Mouse (Mus musculus): ENCODE results near the gene Dydc1.

The Dydc1 gene

DNA sequence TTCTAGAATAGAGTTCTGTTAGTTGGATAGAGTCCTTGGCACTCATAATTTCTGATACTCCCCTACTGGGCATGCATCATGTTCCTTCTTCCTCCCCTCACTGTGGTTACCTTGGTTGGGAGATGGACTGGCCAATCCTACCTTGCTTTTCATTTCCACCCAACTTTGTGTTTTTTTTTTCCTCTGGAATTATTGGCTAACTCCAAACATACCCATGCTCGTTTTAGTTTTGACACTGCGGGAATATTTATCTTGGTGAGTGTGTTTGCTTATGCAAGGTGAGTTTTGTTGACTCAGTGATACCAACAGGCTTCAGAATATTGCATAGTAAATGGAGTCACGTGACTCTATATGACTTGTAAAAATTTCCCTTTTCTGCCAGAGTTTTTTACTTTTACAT, 28.0 kb downstream of the Dydc1 start:
- no peak for DNase-seq

DNA sequence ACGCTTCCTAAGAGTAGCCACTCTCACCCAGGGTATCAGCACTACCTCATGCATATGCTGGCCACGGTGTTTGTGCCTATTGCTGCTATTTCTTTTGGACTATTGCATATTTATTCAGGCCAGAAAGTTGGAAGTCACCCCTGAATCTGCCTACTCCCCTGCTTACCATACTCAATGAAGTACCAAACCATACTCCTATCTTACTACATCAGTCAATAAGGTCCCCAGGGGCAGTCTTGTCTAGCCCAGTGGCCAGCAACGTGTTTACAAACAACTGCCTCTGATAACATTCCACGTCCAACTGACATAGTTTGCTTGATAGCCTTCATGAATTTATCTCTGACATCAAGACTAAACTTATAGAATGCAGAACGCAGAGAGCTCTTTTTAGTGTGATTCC, 28.5 kb downstream of the Dydc1 start:
- DNase-seq = no peak

DNA sequence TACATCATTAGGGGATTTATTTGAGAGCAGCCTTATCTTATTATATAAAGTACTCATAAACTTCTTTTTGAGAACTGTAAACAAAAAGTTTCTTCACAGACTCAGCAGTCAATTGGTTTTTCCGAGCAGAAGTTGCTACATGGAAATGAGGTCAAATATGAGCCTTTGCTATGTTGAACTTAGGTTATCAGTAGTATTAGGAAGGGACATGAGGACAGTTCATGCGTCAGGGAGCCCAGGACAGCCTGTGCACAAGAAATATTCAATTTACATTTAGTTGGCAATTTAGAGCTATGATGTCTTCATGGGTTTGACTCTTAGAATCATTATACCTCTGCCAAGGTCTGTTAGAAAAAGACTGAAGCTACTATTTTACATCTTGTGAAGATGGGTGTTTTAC, 29.6 kb downstream of the Dydc1 start:
- DNase-seq = no peak

DNA sequence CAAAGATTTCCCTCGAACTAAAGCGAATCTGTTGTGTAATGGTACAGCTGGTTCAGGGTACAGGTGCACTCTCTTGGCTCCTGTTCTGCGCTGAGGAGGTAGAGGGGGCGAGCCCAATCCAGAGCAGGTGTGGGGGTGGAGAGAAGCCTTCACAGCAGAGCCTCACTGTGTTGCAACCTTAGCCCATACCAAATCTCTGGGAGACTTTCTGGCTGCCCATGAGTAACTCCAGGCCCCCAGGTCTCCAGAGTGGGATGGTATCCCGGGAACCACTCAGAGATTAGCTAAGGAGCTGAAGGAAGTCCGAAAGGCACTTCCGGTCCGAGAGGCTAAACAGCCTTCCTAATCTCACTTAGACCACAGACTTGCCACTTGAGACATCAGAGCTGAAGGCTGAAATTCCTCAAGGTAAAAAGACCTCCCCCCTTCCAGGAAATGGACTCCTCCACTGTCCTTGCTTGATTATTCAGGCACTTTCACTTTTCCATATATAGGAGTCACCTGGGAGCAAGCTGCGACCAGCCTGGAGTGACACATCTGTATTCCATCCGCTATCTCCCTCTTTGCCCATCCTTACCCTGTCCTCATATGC, 32.2 kb downstream of the Dydc1 start, which contains the start of gene Mat1a:
Gene Mat1a, plus strand, starts transcription at position 183 of the 592 bp plus-strand sequence.
- DNase-seq = no peak

DNA sequence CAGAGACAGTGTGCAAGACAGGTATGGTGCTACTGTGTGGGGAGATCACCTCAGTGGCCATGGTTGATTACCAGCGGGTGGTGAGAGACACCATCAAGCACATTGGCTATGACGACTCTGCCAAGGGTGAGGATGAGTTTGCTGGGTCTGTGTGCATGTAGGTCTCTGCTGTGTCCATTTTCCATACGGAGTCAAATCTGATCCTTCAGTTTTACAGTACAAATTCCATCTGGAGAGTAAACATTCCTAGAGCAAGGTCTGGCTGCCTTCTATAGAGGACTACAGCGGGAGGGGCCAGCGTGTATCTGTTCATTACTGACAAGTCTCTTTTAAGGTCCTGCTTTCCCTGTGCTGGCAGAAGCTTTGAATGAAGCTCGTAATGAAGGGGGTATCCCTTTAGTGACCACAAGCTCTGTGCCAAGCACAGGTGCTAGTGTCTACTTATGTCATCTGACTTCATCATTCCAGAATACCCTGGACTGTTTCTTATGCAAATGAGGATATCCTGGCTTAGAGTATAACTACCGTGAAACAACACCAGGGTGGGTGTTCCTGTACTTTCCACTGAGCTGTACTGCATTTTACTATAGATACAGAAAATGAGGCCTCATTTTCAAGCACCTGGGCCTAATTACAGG, 38.4 kb downstream of the Dydc1 start:
- no peak for DNase-seq

DNA sequence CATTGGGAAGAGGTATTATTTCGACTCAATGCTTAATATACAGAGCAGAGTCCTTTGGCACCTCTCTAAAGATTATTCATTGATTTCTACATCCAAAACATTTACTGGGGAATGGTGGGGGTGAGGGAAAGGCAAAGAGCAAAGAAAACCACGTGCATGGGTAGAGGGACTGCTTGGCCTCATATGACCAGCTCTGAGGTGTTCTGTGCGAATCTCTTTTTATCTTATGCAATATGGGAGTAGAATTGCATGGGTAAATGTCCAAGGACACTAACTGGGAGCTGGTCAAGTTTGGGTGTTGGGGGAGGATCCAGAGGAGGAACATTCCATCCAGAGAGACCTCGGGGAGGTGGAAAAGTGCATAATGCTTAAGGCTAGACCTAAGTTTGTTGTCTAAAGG, 40.2 kb downstream of the Dydc1 start:
- DNase-seq = no peak

DNA sequence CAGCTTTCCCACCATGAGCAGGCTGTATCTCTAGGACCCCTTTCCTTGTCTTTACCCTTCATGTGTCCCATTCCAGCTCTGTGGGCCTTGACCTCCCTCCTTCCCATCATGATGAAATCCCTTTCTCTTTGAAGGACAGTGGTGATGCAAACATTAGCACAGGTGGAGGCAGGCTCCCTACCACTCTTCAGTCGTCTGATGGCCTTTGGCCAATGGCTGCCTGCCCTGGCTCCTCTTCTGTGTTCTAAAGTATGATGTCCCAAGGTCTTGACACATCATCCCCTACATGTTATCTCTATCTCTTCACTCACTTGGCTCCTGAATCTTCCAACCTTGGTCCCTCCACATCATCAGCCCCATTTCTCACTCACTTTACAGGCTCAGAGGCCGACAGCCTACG, 43.6 kb downstream of the Dydc1 start:
- DNase-seq = no peak

DNA sequence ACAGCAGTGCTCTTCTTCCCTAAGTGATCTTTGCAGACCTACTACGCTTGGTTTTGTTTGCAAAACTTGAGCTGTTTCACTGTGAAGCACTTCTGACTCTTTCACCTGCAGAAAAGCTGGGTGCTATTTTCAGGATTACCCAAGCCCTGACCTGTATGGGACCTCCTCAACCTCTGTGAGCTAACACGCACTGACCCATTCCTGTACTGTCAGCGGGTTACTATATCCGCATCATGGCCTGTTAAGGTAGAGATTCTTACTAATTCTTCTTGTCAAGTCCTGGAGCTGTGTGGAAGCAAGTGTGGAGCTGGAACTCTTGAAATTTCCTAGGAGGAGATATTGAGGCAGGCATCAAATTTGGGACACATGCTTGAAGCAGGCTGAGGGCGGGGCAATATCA, 52.0 kb downstream of the Dydc1 start:
- no peak for DNase-seq

DNA sequence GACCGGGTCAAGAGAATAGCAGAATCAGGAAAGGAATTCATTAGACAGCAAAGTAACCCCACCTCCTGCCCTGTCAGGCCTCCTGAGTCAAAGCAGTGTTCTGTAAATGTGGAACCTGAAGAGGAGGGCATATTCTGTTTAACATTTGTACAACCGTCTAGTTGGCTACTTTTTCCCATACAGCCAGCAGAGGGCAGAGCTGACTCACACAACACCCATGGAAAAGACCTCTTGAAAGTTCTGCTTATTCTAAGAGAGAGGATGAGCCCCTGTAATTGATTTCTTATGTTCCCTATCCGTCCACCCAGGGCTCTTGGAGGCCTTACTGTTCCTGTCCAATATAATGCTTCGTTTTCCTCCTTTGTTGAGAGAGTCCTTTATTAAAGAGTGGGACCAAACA, 55.3 kb downstream of the Dydc1 start:
- peak; percentile 12 for DNase-seq

DNA sequence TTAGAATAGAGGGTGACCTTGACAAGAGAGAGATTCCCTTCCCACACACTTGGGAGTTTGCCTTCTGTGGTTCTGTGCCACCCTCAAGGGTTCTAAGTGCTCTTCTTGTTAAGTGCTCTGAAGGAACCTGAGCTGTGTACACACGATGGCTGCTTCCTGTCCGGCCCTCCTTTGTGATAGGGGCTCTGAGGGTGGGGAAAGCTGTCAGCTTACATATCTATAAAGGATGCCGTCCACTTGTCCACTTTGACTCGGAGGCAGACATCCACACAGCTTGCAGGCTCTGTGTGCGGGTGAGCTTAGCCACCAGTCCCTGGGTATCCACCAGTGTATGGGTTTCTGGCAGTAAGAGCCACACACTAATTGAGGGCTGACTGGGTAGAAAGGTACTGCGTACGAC, 58.8 kb downstream of the Dydc1 start, which contains the start of gene Sftpa1:
Gene Sftpa1, plus strand, starts transcription at position 243 of the 400 bp plus-strand sequence.
- no peak for DNase-seq

DNA sequence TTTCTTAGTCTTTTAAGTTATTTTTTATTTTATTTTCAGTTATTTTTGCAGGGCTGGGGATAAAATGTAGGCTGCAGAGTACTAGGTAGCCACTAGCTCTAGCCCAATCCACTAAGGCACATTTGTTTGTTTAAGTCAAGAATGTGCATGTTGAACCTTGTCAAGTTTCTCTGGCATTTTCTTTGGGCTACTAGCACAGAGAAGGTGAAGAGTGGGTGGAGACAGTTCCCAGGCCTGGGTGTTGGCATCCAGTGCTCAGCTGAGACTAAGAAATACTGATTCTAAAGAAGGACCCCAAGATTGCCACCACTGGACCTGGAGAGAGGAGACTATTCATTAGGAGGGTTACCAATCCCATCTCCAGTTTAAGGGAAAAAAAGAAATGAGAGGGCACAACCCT, 64.3 kb downstream of the Dydc1 start:
- no peak for DNase-seq

DNA sequence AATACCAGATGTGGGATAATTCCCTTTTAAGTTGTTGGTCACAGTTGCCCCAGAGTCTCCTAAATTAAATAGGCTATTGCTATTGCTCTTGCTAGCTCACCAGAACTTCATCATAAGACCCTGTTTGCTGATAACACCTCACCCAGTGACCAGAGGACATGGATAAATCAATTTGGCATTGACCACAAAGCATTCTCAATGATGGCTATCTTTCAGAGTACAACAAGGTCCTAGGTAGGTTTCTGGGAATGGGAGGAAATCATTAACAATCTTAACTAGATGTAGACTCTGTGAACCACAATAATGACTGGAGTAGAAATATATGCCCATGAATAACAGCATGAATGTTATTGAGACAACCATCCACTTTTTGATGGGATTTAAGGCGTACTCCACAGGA, 68.0 kb downstream of the Dydc1 start:
- DNase-seq = no peak

All from right cerebral cortex, postnatal 4 days (tissue).